25 mouse cellular contexts compared by ENCODE assay signal in the genomic region with DNA sequence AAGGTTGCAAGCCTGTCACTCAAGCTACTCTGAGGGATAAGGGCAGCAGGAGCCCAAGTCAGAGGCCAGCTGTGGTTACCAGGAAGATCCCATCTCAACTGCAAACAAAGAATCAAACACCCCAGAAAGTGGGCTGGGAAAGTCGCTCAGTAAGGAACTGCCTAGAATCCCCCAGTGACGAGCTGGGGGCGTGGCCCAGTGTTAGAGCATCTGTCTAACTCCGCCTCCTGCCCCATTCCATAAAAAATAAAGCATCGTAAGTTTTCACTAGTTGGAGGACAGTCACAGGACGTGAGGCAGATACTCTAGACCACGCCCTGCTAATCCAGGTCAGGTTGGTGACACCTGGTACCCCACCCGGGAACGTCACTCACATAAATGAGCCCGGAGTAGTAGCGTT. TPM values are rescaled to one million over a fixed set of nuclear protein-coding genes. Genes with fewer than 3 reads are reported as not detected.
DNase-seq lines count a peak whose midpoint lies in the region; ATAC-seq and TF ChIP-seq lines count a peak whose summit lies in the region.
"Had no signal": no experiment of that assay in that cellular context is flagged by ENCODE, and none has a peak within 500 bp of the region (broad histone marks: within the 10 kb centered on the region; RNA-seq: fewer than 3 reads in every experiment).

No protein-coding gene starts in this region.

- peak overlapping the region; percentile 67 for H3K27ac ChIP-seq in lung, embryonic 16.5 days (ENCODE audit: low read length)
- H3K27ac ChIP-seq in small intestine, adult 2 months (ENCODE audit: insufficient read depth, low read depth, low read length) = no peak overlapping the region
- H3K27ac ChIP-seq in hindbrain, postnatal 0 days = no peak overlapping the region
- H3K27ac ChIP-seq: embryonic facial prominence, embryonic 10.5 days; forebrain, embryonic 13.5 days; hindbrain, embryonic 10.5 days; hindbrain, embryonic 14.5 days had no signal

- no peak overlapping the region for H3K9ac ChIP-seq in lung, embryonic 16.5 days (ENCODE audit: low read length)
- no peak overlapping the region for H3K9ac ChIP-seq in hindbrain, postnatal 0 days (replicated peaks; ENCODE audit: low read length)
- H3K9ac ChIP-seq: forebrain, embryonic 13.5 days; forebrain, postnatal 0 days; heart, embryonic 12.5 days; hindbrain, embryonic 14.5 days had no signal

- no peak for TF ChIP-seq CTCF in E14TG2a.4 (conservative IDR thresholded peaks at IDR 0.05; ENCODE audit: low read length)
- no peak for TF ChIP-seq CTCF in small intestine, adult 2 months (IDR thresholded peaks at IDR 0.05; ENCODE audit: extremely low read depth, insufficient read length, insufficient replicate concordance, low read depth, low read length)
- TF ChIP-seq CTCF in hindbrain, postnatal 0 days (IDR thresholded peaks at IDR 0.05; ENCODE audit: low read depth) = no peak

- H3K4me1 ChIP-seq in lung, embryonic 16.5 days (replicated peaks; ENCODE audit: control insufficient read depth, insufficient read depth, low read length) = peaks cover 13% of the 10 kb centered on the region
- H3K4me1 ChIP-seq in E14TG2a.4 (replicated peaks; ENCODE audit: low read depth, low read length) = peaks cover 46% of the 10 kb centered on the region
- H3K4me1 ChIP-seq in small intestine, adult 2 months (ENCODE audit: control insufficient read depth, insufficient read depth, insufficient read length, low read length) = peaks cover 4% of the 10 kb centered on the region; the same call in 1 of the 2 replicates
- no peaks in the 10 kb centered on the region for H3K4me1 ChIP-seq in hindbrain, postnatal 0 days (ENCODE audit: insufficient read depth, low read length)
- H3K4me1 ChIP-seq: forebrain, embryonic 13.5 days; heart, embryonic 12.5 days had no signal

- H3K9me3 ChIP-seq in lung, embryonic 16.5 days (ENCODE audit: control insufficient read depth, low read length) = peaks cover 3% of the 10 kb centered on the region
- no peaks in the 10 kb centered on the region for H3K9me3 ChIP-seq in E14TG2a.4 (ENCODE audit: low read length)
- H3K9me3 ChIP-seq in hindbrain, postnatal 0 days (ENCODE audit: low read length) = no peaks in the 10 kb centered on the region
- H3K9me3 ChIP-seq: forebrain, embryonic 13.5 days; hindbrain, embryonic 10.5 days had no signal

- no peak overlapping the region for H3K4me2 ChIP-seq in lung, embryonic 16.5 days (ENCODE audit: low read depth, low read length)
- H3K4me2 ChIP-seq in hindbrain, postnatal 0 days (ENCODE audit: low read depth, low read length) = no peak overlapping the region
- H3K4me2 ChIP-seq: forebrain, embryonic 13.5 days; heart, embryonic 12.5 days; hindbrain, embryonic 14.5 days had no signal

- H3K36me3 ChIP-seq in lung, embryonic 16.5 days (ENCODE audit: control insufficient read depth, insufficient read depth, low read length) = no peaks in the 10 kb centered on the region
- no peaks in the 10 kb centered on the region for H3K36me3 ChIP-seq in E14TG2a.4 (ENCODE audit: insufficient read depth, low read length)
- peaks cover 41% of the 10 kb centered on the region for H3K36me3 ChIP-seq in small intestine, adult 2 months (ENCODE audit: control insufficient read depth, insufficient read depth, low read length)
- H3K36me3 ChIP-seq in hindbrain, postnatal 0 days (ENCODE audit: insufficient read depth, low read length) = no peaks in the 10 kb centered on the region
- H3K36me3 ChIP-seq: embryonic facial prominence, embryonic 10.5 days; heart, embryonic 12.5 days; hindbrain, embryonic 10.5 days had no signal

- ATAC-seq in lung, embryonic 16.5 days (ENCODE audit: low read depth) = no peak
- ATAC-seq in hindbrain, postnatal 0 days = no peak
- ATAC-seq: forebrain, embryonic 13.5 days; forebrain, postnatal 0 days; Patski had no signal

- no peak for DNase-seq in lung, postnatal 10 days
- peak; percentile 33 for DNase-seq in ES-CJ7 (ENCODE audit: low read depth, low spot score)
- DNase-seq in hindbrain, postnatal 0 days (ENCODE audit: low spot score) = no peak
- DNase-seq: adrenal gland, adult 8-10 months; adrenal gland, postnatal 36 days; cerebellum, adult 2 months; cerebellum, postnatal 10 days; forebrain, postnatal 0 days; gastrocnemius, postnatal 25 days had no signal

- 33% methylated on average over 11 of the region's 11 CpGs for WGBS in lung, embryonic 16.5 days
- WGBS in small intestine, adult 2 months = 44% methylated on average over 11 of the region's 11 CpGs
- WGBS in hindbrain, postnatal 0 days = 44% methylated on average over 11 of the region's 11 CpGs

- no peaks in the 10 kb centered on the region for H3K27me3 ChIP-seq in lung, embryonic 16.5 days (ENCODE audit: control insufficient read depth, insufficient read depth, low read depth, low read length)
- H3K27me3 ChIP-seq in E14TG2a.4 (ENCODE audit: insufficient read depth, low read length) = no peaks in the 10 kb centered on the region
- H3K27me3 ChIP-seq in small intestine, adult 2 months (ENCODE audit: control insufficient read depth, insufficient read depth, low read length) = no peaks in the 10 kb centered on the region
- no peaks in the 10 kb centered on the region for H3K27me3 ChIP-seq in hindbrain, postnatal 0 days (ENCODE audit: insufficient read depth, low read length)
- H3K27me3 ChIP-seq: Patski had no signal

- no peak for TF ChIP-seq POLR2A in small intestine, adult 2 months (IDR thresholded peaks at IDR 0.05; ENCODE audit: low read depth, low read length)

- H3K4me3 ChIP-seq in lung, embryonic 16.5 days (ENCODE audit: low read length) = no peak overlapping the region
- peak overlapping the region; percentile 70 for H3K4me3 ChIP-seq in E14TG2a.4 (replicated peaks; ENCODE audit: low read length)
- 0 out of 2 replicates have a peak overlapping the region, but pooled peaks have one; percentile 18 for H3K4me3 ChIP-seq in small intestine, adult 2 months (ENCODE audit: low read depth, low read length)
- H3K4me3 ChIP-seq in hindbrain, postnatal 0 days (ENCODE audit: low read length) = no peak overlapping the region
- H3K4me3 ChIP-seq: embryonic facial prominence, embryonic 10.5 days; forebrain, embryonic 13.5 days; heart, embryonic 12.5 days; hindbrain, embryonic 10.5 days had no signal

RNA-seq across cellular contexts. Expression of a gene that starts 5.9 kb away (rescaled TPM):
- polyA plus RNA-seq in lung, embryonic 16.5 days (2015; fragmentation: Nextera tagmentation; extraction: Ambion mirVana) = 38.8 and 39.4 TPM in 2 replicates
- 196 and 563 TPM in 2 replicates for polyA plus RNA-seq in small intestine, adult 2 months (2012; rRNA removed)
- 9.7 and 10.9 TPM in 2 replicates for total RNA-seq in hindbrain, postnatal 0 days (2014; rRNA removed)
- polyA plus RNA-seq in hindbrain, postnatal 0 days (2015; fragmentation: Nextera tagmentation; extraction: Ambion mirVana) = 9.3 and 10.6 TPM in 2 replicates
- total RNA-seq: granulocyte monocyte progenitor cell, adult 5-6 weeks had no signal

RNA-seq across cellular contexts. Expression of a gene that starts 43.8 kb away (rescaled TPM):
- polyA plus RNA-seq in lung, embryonic 16.5 days (2015; fragmentation: Nextera tagmentation; extraction: Ambion mirVana) = not detected in 2 replicates
- not detected in 2 replicates for polyA plus RNA-seq in small intestine, adult 2 months (2012; rRNA removed)
- total RNA-seq in hindbrain, postnatal 0 days (2014; rRNA removed) = not detected in 2 replicates
- not detected in 2 replicates for polyA plus RNA-seq in hindbrain, postnatal 0 days (2015; fragmentation: Nextera tagmentation; extraction: Ambion mirVana)
- total RNA-seq: adrenal gland, adult 8-10 months; adrenal gland, postnatal 36 days; CH12.LX; forebrain, postnatal 0 days; gastrocnemius, adult 18-20 months; gastrocnemius, postnatal 25 days; granulocyte monocyte progenitor cell, adult 5-6 weeks; heart, adult 8-10 months; heart, postnatal 25 days had no signal
- polyA plus RNA-seq: cerebellum, adult 2 months; embryonic facial prominence, embryonic 10.5 days; embryonic facial prominence, embryonic 14.5 days; forebrain, embryonic 13.5 days; forebrain, postnatal 0 days; heart, embryonic 12.5 days; heart, embryonic 16.5 days; hindbrain, embryonic 10.5 days; hindbrain, embryonic 14.5 days; Patski had no signal

Comparison
In these comparisons a context has a peak if more than half of its experiments do, and no peak if none do; other contexts are left out.
1. H3K4me3 ChIP-seq: peak in E14TG2a.4 (single experiment) and small intestine, adult 2 months (single experiment); none in lung, embryonic 16.5 days (single experiment) and hindbrain, postnatal 0 days (single experiment).